In genomic region chrX:136104724-136105088, GRCm38 (mm10) we compare ENCODE assay signal across 19 mouse cellular contexts. TPM values are rescaled to one million over a fixed set of nuclear protein-coding genes. Genes with fewer than 3 reads are reported as not detected.
A peak's percentile ranks its signal among the peaks of the same experiment; 100 is the strongest.
DNase-seq lines count a peak whose midpoint lies in the region; ATAC-seq lines count a peak whose summit lies in the region.
"Had no signal": no experiment of that assay in that cellular context is flagged by ENCODE, and none has a peak within 500 bp of the region (broad histone marks: within the 10 kb centered on the region; RNA-seq: fewer than 3 reads in every experiment).

No protein-coding gene starts in this region.

- H3K27me3 ChIP-seq in hindbrain, embryonic 15.5 days: no peaks in the 10 kb centered on the region
- no peaks in the 10 kb centered on the region for H3K27me3 ChIP-seq in hindbrain, embryonic 11.5 days (ENCODE audit: control insufficient read depth, insufficient read depth, low read length)
- H3K27me3 ChIP-seq in hindbrain, embryonic 16.5 days (replicated peaks; ENCODE audit: control insufficient read depth, insufficient read depth, low read length): no peaks in the 10 kb centered on the region
- H3K27me3 ChIP-seq in intestine, embryonic 16.5 days (replicated peaks; ENCODE audit: control insufficient read depth, insufficient read depth, low read length): no peaks in the 10 kb centered on the region
- H3K27me3 ChIP-seq: neural tube, embryonic 12.5 days had no signal

- ATAC-seq in hindbrain, embryonic 15.5 days (ENCODE audit: low FRiP score, low read depth): peak; percentile 63; the same call in 1 of the 2 replicates
- no peak for ATAC-seq in hindbrain, embryonic 11.5 days (ENCODE audit: low FRiP score)
- peak; percentile 79 for ATAC-seq in hindbrain, embryonic 16.5 days
- no peak for ATAC-seq in intestine, embryonic 16.5 days
- ATAC-seq: intestine, postnatal 0 days had no signal

- 43% methylated on average over 3 of the region's 3 CpGs for WGBS in hindbrain, embryonic 15.5 days
- 58% methylated on average over 3 of the region's 3 CpGs for WGBS in hindbrain, embryonic 11.5 days
- WGBS in hindbrain, embryonic 16.5 days: 48% methylated on average over 3 of the region's 3 CpGs
- 65% methylated on average over 3 of the region's 3 CpGs for WGBS in intestine, embryonic 16.5 days

- no peaks in the 10 kb centered on the region for H3K4me1 ChIP-seq in hindbrain, embryonic 15.5 days (replicated peaks)
- no peaks in the 10 kb centered on the region for H3K4me1 ChIP-seq in hindbrain, embryonic 11.5 days (replicated peaks; ENCODE audit: control insufficient read depth, insufficient read depth, low read length)
- H3K4me1 ChIP-seq in hindbrain, embryonic 16.5 days (ENCODE audit: control insufficient read depth, insufficient read depth, low read depth, low read length): no peaks in the 10 kb centered on the region
- H3K4me1 ChIP-seq in intestine, embryonic 16.5 days (ENCODE audit: control insufficient read depth, insufficient read depth, low read length): no peaks in the 10 kb centered on the region
- H3K4me1 ChIP-seq: limb, embryonic 15.5 days; neural tube, embryonic 12.5 days had no signal

- DNase-seq in hindbrain, embryonic 11.5 days (ENCODE audit: low spot score): no peak
- DNase-seq in right cerebral cortex, adult 18-20 months: peak; percentile 7
- DNase-seq in right cerebral cortex, postnatal 4 days: no peak
- peak; percentile 29 for DNase-seq in telencephalon, adult 2 months (ENCODE audit: low read depth, low spot score)
- DNase-seq in liver: no peak
- DNase-seq: cerebellum, adult 11-12 months; cerebellum, postnatal 25 days; heart, postnatal 36 days; lung, adult 18-20 months; thymus, postnatal 36 days had no signal

- peak overlapping the region; percentile 15; the same call in 1 of the 2 replicates for H3K4me2 ChIP-seq in hindbrain, embryonic 15.5 days
- no peak overlapping the region for H3K4me2 ChIP-seq in hindbrain, embryonic 11.5 days (replicated peaks; ENCODE audit: low read depth, low read length)
- peak overlapping the region; percentile 25; the same call in 1 of the 2 replicates for H3K4me2 ChIP-seq in hindbrain, embryonic 16.5 days (ENCODE audit: low read length)
- H3K4me2 ChIP-seq in intestine, embryonic 16.5 days (ENCODE audit: low read depth, low read length): no peak overlapping the region
- H3K4me2 ChIP-seq: heart, embryonic 11.5 days; limb, embryonic 15.5 days; neural tube, embryonic 12.5 days had no signal

- peak overlapping the region; percentile 51; the same call in 1 of the 2 replicates for H3K27ac ChIP-seq in hindbrain, embryonic 15.5 days (replicated peaks)
- no peak overlapping the region for H3K27ac ChIP-seq in hindbrain, embryonic 11.5 days (ENCODE audit: low read depth, low read length)
- no peak overlapping the region for H3K27ac ChIP-seq in hindbrain, embryonic 16.5 days (ENCODE audit: low read depth, low read length)
- no peak overlapping the region for H3K27ac ChIP-seq in intestine, embryonic 16.5 days (ENCODE audit: low read length)
- H3K27ac ChIP-seq: limb, embryonic 15.5 days; neural tube, embryonic 12.5 days had no signal

- no peaks in the 10 kb centered on the region for H3K36me3 ChIP-seq in hindbrain, embryonic 15.5 days
- no peaks in the 10 kb centered on the region for H3K36me3 ChIP-seq in hindbrain, embryonic 11.5 days (ENCODE audit: control insufficient read depth, insufficient read depth, low read length)
- no peaks in the 10 kb centered on the region for H3K36me3 ChIP-seq in hindbrain, embryonic 16.5 days (ENCODE audit: control insufficient read depth, insufficient read depth, low read length)
- no peaks in the 10 kb centered on the region for H3K36me3 ChIP-seq in intestine, embryonic 16.5 days (ENCODE audit: control insufficient read depth, insufficient read depth, low read length)
- H3K36me3 ChIP-seq: G1E; limb, embryonic 15.5 days; neural tube, embryonic 12.5 days had no signal

- no peak overlapping the region for H3K4me3 ChIP-seq in hindbrain, embryonic 15.5 days
- H3K4me3 ChIP-seq in hindbrain, embryonic 11.5 days (ENCODE audit: low read depth, low read length): no peak overlapping the region
- H3K4me3 ChIP-seq in hindbrain, embryonic 16.5 days (ENCODE audit: low read length): no peak overlapping the region
- H3K4me3 ChIP-seq in intestine, embryonic 16.5 days (ENCODE audit: low read length): no peak overlapping the region
- H3K4me3 ChIP-seq: limb, embryonic 15.5 days; neural tube, embryonic 12.5 days had no signal

- H3K9ac ChIP-seq in hindbrain, embryonic 15.5 days: no peak overlapping the region
- H3K9ac ChIP-seq in hindbrain, embryonic 11.5 days (ENCODE audit: low read depth, low read length): no peak overlapping the region
- H3K9ac ChIP-seq in hindbrain, embryonic 16.5 days (ENCODE audit: low read depth, low read length): no peak overlapping the region
- H3K9ac ChIP-seq in intestine, embryonic 16.5 days (ENCODE audit: low read depth, low read length): no peak overlapping the region
- H3K9ac ChIP-seq: limb, embryonic 15.5 days; neural tube, embryonic 12.5 days had no signal

- no peaks in the 10 kb centered on the region for H3K9me3 ChIP-seq in hindbrain, embryonic 15.5 days
- no peaks in the 10 kb centered on the region for H3K9me3 ChIP-seq in hindbrain, embryonic 11.5 days (ENCODE audit: control insufficient read depth, low read length)
- H3K9me3 ChIP-seq in hindbrain, embryonic 16.5 days (ENCODE audit: control insufficient read depth, low read length): no peaks in the 10 kb centered on the region
- H3K9me3 ChIP-seq in intestine, embryonic 16.5 days (ENCODE audit: control insufficient read depth, low read length): no peaks in the 10 kb centered on the region
- H3K9me3 ChIP-seq: G1E; limb, embryonic 15.5 days; neural tube, embryonic 12.5 days had no signal

RNA-seq across cellular contexts. Expression of gene Nxf3, which starts 19.7 kb away (rescaled TPM):
- polyA plus RNA-seq in hindbrain, embryonic 15.5 days (2015; fragmentation: Nextera tagmentation; extraction: Ambion mirVana): not detected in 2 replicates
- not detected in 2 replicates for polyA plus RNA-seq in hindbrain, embryonic 11.5 days (2014; fragmentation: Nextera tagmentation; extraction: Ambion mirVana)
- polyA plus RNA-seq in hindbrain, embryonic 16.5 days (2015; fragmentation: Nextera tagmentation; extraction: Ambion mirVana): not detected in 2 replicates
- polyA plus RNA-seq in intestine, embryonic 16.5 days (2015; fragmentation: Nextera tagmentation; extraction: Ambion mirVana): 0.11 and 0.12 TPM in 2 replicates
- polyA plus RNA-seq: kidney, embryonic 16.5 days; limb, embryonic 15.5 days; neural tube, embryonic 12.5 days had no signal

RNA-seq across cellular contexts. Expression of gene Bex4, which starts 34.1 kb away (rescaled TPM):
- polyA plus RNA-seq in hindbrain, embryonic 15.5 days (2015; fragmentation: Nextera tagmentation; extraction: Ambion mirVana): 142 and 146 TPM in 2 replicates
- 85.4 and 86.3 TPM in 2 replicates for polyA plus RNA-seq in hindbrain, embryonic 11.5 days (2014; fragmentation: Nextera tagmentation; extraction: Ambion mirVana)
- polyA plus RNA-seq in hindbrain, embryonic 16.5 days (2015; fragmentation: Nextera tagmentation; extraction: Ambion mirVana): 137 and 140 TPM in 2 replicates
- polyA plus RNA-seq in intestine, embryonic 16.5 days (2015; fragmentation: Nextera tagmentation; extraction: Ambion mirVana): 242 and 258 TPM in 2 replicates

RNA-seq across cellular contexts. Expression of gene Bex2, which starts 36.7 kb away (rescaled TPM):
- polyA plus RNA-seq in hindbrain, embryonic 15.5 days (2015; fragmentation: Nextera tagmentation; extraction: Ambion mirVana): 704 and 736 TPM in 2 replicates
- 305 and 309 TPM in 2 replicates for polyA plus RNA-seq in hindbrain, embryonic 11.5 days (2014; fragmentation: Nextera tagmentation; extraction: Ambion mirVana)
- 784 and 846 TPM in 2 replicates for polyA plus RNA-seq in hindbrain, embryonic 16.5 days (2015; fragmentation: Nextera tagmentation; extraction: Ambion mirVana)
- polyA plus RNA-seq in intestine, embryonic 16.5 days (2015; fragmentation: Nextera tagmentation; extraction: Ambion mirVana): 106 and 108 TPM in 2 replicates

Comparison
In these comparisons a context has a peak if more than half of its experiments do, and no peak if none do; other contexts are left out.
1. ATAC-seq: peak in hindbrain, embryonic 15.5 days (single experiment) and hindbrain, embryonic 16.5 days (single experiment); none in hindbrain, embryonic 11.5 days (single experiment) and intestine, embryonic 16.5 days (single experiment).
2. H3K4me2 ChIP-seq: peak in hindbrain, embryonic 15.5 days (single experiment) and hindbrain, embryonic 16.5 days (single experiment); none in hindbrain, embryonic 11.5 days (single experiment) and intestine, embryonic 16.5 days (single experiment).
3. DNase-seq: peak in right cerebral cortex, adult 18-20 months (single experiment) and telencephalon, adult 2 months (single experiment); none in hindbrain, embryonic 11.5 days (single experiment), right cerebral cortex, postnatal 4 days (single experiment) and liver (single experiment).